Mouse (Mus musculus) small intestine, adult 2 months (tissue): Measurements from ENCODE around the gene Trappc3l.

Source experiments
- CTCF ChIP-seq: fragments of 200-500 bp; IDR thresholded peaks from 2 replicates; pipeline ENCODE4 v1.5.1; 2012; ENCODE audit warnings: low read depth, mild to moderate bottlenecking, control low read depth, inconsistent platforms, low read length, moderate library complexity, mixed read lengths; ENCODE audit not compliant: insufficient replicate concordance, insufficient read length; ENCODE audit errors: extremely low read depth
- POLR2A ChIP-seq: fragments of 200-500 bp; IDR thresholded peaks from 2 replicates; pipeline ENCODE4 v1.6.1; 2012; ENCODE audit warnings: low read depth, mild to moderate bottlenecking, control low read depth, inconsistent platforms, low read length, moderate library complexity

GRCm38 (mm10) chr10:34066591-34066990 lies 29.2 kb downstream of the Trappc3l start:
- TF ChIP-seq CTCF: no peak
- TF ChIP-seq POLR2A: no peak
